Mouse (Mus musculus) kidney, adult 2 months (tissue): Measurements from ENCODE around the gene Mindy4. TPM values are rescaled to one million over a fixed set of nuclear protein-coding genes. Genes with fewer than 3 reads are reported as not detected.

Experiments
- DNase-seq: peaks from one replicate; pipeline ENCODE4 v3.0.0; 2021
- H3K27ac ChIP-seq: fragments of 200-500 bp; 2 replicates; pipeline ENCODE4 v1.5.1; 2012; ENCODE audit warnings: low read depth, low read length, control low read depth, inconsistent platforms; ENCODE audit not compliant: insufficient read depth
- H3K27me3 ChIP-seq: fragments of 200-500 bp; replicated peaks from 2 replicates; pipeline ENCODE4 v1.6.1; 2012; ENCODE audit warnings: mild to moderate bottlenecking, moderate library complexity, low read length, inconsistent platforms; ENCODE audit not compliant: control insufficient read depth, insufficient read depth
- H3K36me3 ChIP-seq: fragments of 200-500 bp; 2 replicates; pipeline ENCODE4 v1.6.1; 2012; ENCODE audit warnings: mild to moderate bottlenecking, moderate library complexity, low read length, inconsistent platforms; ENCODE audit not compliant: control insufficient read depth, insufficient read depth
- H3K4me1 ChIP-seq: fragments of 200-500 bp; 2 replicates; pipeline ENCODE4 v1.6.1; 2011; ENCODE audit warnings: low read length; ENCODE audit not compliant: control insufficient read depth, insufficient read depth
- H3K4me3 ChIP-seq: fragments of 200-500 bp; 2 replicates; pipeline ENCODE4 v1.5.1; 2011; ENCODE audit warnings: mild to moderate bottlenecking, low read depth, low read length, control low read depth; ENCODE audit not compliant: insufficient read depth
- CTCF ChIP-seq: fragments of 200-500 bp; conservative IDR thresholded peaks from 2 replicates; pipeline ENCODE4 v1.5.1; 2011; ENCODE audit warnings: low read depth, mild to moderate bottlenecking, control low read depth, low read length, moderate library complexity, mixed read lengths; ENCODE audit not compliant: insufficient read depth, insufficient read length
- POLR2A ChIP-seq: fragments of 200-500 bp; IDR thresholded peaks from one replicate; pipeline ENCODE4 v1.6.1; 2011; ENCODE audit warnings: low read depth, low read length, control low read depth
- WGBS: fragments of 180-500 bp; shearing (Covaris S2); methylation state at CpG from one replicate; pipeline ENCODE4 v1.1.7; 2018; 5-methylcytosine and 5-hydroxymethylcytosine counted together
- polyA plus RNA-seq: library from polyadenylated mRNA; depleted of rRNA; stranded (reverse); fragments of >200 nt; gene quantifications from 2 replicates; pipeline ENCODE4 v1.2.3, GENCODE M21; 2012

Mindy4 gene
- polyA plus RNA-seq, 1 experiment: 14.6 TPM

DNA sequence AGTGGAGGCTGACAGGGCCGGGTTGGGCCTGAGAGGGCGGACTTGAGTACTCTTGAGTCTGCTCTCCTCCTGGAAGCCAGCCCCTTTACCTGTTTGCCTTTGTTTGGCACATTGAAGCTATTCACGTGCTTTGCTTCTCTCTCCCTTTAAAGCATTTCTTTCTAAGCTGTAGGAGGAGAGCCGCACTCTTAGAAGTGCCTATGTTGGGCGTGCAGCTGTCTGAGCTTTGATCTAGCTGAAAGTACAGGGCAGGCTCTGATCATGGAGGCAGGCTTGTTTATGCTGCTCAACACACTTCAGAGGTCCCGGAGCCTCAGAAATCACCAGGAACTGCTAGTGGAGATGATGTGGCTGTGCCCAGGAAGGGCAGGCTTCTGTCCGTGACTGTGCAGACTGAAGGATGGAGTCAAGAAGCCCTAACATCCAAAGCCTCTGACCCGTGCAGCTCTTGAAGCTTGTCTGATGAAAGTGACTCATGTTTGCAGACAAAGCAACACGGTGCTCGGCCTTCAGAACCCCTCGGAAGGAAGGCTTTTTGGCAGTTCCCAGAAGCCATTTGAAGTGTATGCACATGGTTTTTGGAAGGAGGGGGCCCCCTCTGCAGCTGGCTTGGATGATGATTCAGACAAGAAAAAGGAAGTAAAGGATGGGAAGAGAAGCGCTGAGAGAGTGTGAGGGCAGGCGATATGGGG, 53.5 kb downstream of the Mindy4 start:
- WGBS: 71% methylated on average over 13 of the region's 13 CpGs
- no peak for TF ChIP-seq CTCF
- no peak for TF ChIP-seq POLR2A
- DNase-seq: no peak
- H3K27me3 ChIP-seq: no peaks in the 10 kb centered on the region
- no peak overlapping the region for H3K4me3 ChIP-seq
- H3K4me1 ChIP-seq: no peaks in the 10 kb centered on the region
- no peaks in the 10 kb centered on the region for H3K36me3 ChIP-seq
- H3K27ac ChIP-seq: no peak overlapping the region

DNA sequence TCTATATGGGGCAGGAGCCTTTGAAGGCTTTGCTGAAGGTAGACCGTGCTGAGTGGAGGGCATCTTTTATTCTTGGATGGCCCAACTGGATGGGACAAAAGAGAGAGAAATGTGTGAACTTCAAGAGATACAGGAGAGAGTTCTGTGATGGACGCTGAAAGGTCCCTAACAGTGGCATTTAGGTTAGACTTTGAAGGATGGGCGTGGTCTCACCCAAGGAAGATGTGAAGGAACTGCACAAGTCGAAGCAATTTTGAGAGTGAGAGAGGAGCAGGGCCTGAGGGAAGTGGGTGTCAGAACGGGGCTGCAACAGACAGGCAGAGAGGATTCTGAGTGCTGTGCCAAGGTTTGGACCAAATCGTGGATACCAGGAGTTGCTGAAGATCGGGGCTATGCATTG, 54.1 kb downstream of the Mindy4 start:
- H3K36me3 ChIP-seq: no peaks in the 10 kb centered on the region
- H3K27me3 ChIP-seq: no peaks in the 10 kb centered on the region
- no peaks in the 10 kb centered on the region for H3K4me1 ChIP-seq
- H3K27ac ChIP-seq: no peak overlapping the region
- TF ChIP-seq CTCF (no peak), POLR2A (no peak)
- no peak overlapping the region for H3K4me3 ChIP-seq
- no peak for DNase-seq
- WGBS: 91% methylated on average over 7 of the region's 7 CpGs

DNA sequence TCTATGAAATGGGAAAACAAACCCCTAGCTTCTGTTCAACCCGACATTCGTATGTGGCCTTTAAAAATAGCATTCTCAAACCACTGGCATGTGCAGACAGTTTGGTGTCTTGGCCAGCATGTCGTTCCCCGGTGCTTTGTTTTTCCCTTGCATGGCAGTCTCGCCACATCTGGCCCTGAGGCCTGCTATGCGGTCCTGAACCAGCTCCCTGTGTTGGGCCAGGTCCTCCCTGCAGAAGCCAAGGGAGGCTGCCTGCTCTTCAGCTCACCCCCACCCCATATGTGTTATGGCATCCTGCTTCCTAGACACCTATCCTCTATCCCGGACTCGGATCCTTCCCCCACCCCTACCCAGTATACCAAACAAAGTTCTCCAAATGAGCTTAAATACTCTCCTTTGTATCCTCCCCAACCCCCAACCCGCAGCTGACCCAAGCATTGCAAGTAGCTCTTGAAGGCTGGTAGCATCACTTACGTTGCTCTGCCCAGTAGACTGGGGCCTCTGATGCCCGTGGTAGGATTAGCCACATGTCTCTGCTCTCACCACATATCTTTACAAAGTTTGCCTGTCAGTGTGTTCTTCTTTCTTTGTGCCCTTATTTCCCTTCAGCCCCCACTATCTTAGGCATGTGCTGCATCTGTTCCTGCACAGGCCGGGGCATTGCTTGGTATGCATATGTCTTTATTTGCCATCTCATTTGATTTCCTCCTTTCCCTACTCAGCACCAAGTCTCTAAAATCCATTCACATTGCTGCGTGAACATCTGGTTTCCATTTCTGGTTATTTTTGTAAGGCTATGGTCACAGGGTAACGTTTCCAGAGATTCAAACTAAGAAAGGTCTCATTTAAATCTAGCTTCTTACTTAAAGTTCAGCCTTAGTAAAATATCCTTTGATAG, 55.5 kb downstream of the Mindy4 start:
- WGBS: 89% methylated on average over 14 of the region's 14 CpGs
- TF ChIP-seq CTCF (no peak), POLR2A (no peak)
- Histone ChIP-seq H3K4me3 (no peak overlapping the region), H3K4me1 (no peaks in the 10 kb centered on the region), H3K27me3 (no peaks in the 10 kb centered on the region), H3K36me3 (no peaks in the 10 kb centered on the region), H3K27ac (no peak overlapping the region)
- DNase-seq: no peak

DNA sequence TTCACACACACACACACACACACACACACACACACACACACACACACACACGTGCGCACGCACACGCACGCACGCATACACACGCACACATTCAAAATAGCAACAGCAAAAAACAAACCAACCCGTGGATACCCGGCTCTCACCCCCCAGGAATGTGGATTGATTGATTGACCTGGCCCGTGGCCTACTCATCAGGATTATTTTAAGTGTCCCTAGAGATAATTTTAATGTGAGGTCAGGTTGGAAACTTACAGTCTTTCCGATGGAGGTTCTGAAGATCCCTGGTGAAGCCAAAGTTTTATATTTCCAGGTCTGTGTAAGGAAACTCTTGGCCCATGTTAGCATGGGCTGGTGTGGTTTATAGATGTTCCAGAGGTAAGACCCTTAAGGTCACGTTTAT, 59.0 kb downstream of the Mindy4 start:
- peak; percentile 30 for DNase-seq
- Histone ChIP-seq H3K36me3 (no peaks in the 10 kb centered on the region), H3K27me3 (no peaks in the 10 kb centered on the region), H3K4me1 (no peaks in the 10 kb centered on the region), H3K4me3 (no peak overlapping the region), H3K27ac (no peak overlapping the region)
- TF ChIP-seq POLR2A (no peak), CTCF (no peak)
- 78% methylated on average over 12 of the region's 12 CpGs for WGBS

DNA sequence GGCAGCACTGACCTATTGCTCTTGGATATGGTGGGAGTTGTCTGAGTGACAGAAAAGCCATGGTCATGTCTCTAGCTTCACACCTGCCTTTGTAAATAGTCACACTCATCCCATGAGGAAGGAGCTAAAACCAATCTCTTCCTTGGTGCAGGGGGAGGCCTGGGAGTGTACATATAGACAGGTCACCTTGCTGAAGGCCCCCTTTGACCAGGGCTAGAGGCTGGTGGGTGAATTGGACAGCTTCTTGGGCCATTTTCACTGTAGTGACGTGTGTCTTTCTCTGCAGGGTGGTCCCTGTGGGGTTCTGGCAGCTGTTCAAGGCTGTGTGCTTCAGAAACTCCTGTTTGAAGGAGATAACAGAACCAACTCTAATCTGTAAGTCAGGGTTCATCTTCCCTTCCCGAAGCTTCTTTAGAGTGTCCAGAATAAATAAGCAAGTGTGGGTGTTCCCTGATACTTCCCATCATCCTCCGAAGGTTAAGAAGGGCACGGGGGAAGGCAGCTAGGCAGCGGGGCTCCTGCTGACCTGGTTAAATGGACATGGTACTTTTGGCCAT, 60.4 kb downstream of the Mindy4 start:
- 86% methylated on average over 5 of the region's 5 CpGs for whole genome bisulfite sequencing
- Histone ChIP-seq H3K27ac (no peak overlapping the region), H3K36me3 (no peaks in the 10 kb centered on the region), H3K4me3 (no peak overlapping the region), H3K27me3 (no peaks in the 10 kb centered on the region), H3K4me1 (no peaks in the 10 kb centered on the region)
- TF ChIP-seq CTCF (no peak), POLR2A (no peak)
- DNase-seq: no peak

DNA sequence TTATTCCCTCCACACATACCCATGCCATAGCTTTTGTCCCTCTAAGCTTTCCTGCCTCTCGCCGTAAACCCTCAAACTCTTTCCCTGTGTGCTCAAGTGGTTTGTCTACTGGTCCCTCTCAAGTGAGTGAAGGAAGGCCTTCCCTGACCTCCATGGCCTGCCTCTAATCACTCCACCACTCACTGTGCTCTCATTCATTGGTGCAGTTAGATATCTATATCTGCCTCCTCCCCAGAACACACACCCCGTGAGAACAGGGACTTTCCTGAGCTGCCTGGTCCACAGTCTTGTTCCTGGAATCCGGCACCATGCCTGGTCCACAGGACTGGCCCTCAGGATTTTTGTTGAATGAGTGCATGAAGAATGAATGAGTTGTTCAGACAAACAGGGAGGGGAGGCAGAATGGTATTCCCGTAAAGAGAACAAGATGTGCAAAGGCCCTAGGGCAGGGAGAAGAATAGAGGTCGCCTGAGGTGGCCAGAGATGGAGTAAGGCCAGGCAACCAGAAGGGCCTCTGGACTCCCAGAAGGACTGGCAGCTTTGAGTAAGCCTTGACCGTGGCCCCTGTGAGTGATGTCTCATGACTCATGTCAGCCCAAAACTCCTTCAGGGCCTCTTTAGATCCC, 61.7 kb downstream of the Mindy4 start:
- no peak for DNase-seq
- Histone ChIP-seq H3K27ac (no peak overlapping the region), H3K36me3 (no peaks in the 10 kb centered on the region), H3K4me1 (no peaks in the 10 kb centered on the region), H3K27me3 (no peaks in the 10 kb centered on the region), H3K4me3 (no peak overlapping the region)
- 95% methylated on average over 7 of the region's 7 CpGs for WGBS
- no peak for TF ChIP-seq POLR2A
- TF ChIP-seq CTCF: no peak
